Mouse (Mus musculus) megakaryocyte-erythroid progenitor cell, adult 5-6 weeks (primary cell): ENCODE measurements around the gene Cmtm4. TPM values are rescaled to one million over a fixed set of nuclear protein-coding genes. Genes with fewer than 3 reads are reported as not detected.
"Not testable (repeated sequence)": the region's sequence is repeated elsewhere in the genome, so short reads cannot be mapped to it uniquely, and the experiment has no call there.

ENCODE experiments used
- ATAC-seq: replicated peaks from 2 replicates; pipeline ENCODE4 v1.8.0; 2016; ENCODE audit warnings: mild to moderate bottlenecking, inconsistent platforms; ENCODE audit not compliant: severe bottlenecking, poor library complexity, low FRiP score, low TSS enrichment
- total RNA-seq, 2 experiments: library from RNA; stranded (forward) in 1 of 2; stranded (reverse) in 1 of 2; fragments of 200-1000, 215-1000 nt in 1 of 2; fragments of >200 nt in 1 of 2; fragmentation: Nextera tagmentation in 1 of 2; gene quantifications; 2 replicates each; pipeline ENCODE4 v1.2.3; 2014 to 2017

Cmtm4 gene
- total RNA-seq, 2 experiments from 2014 or later = 1.2 to 1.7 TPM

DNA sequence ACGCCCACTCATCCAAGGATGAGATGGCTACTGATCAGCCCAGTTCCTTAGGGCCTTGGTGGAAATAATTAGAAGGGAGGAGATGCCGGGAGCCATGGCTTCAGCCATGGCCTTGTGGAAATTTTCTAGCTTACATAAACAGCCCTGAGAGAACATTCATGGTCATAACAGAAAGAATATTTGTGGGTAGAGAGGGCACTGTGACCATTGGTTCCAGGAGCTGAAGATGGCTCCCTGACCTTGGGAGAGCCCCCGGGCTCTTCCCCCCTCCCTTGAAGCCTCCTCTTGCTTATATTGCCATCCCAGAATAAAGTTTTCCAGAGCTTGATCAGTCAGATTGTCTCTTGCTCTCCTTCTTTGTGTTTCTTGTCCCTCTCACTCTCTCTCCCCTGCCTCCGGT, 93.1 kb downstream of the Cmtm4 start:
- not testable (repeated sequence) for ATAC-seq

DNA sequence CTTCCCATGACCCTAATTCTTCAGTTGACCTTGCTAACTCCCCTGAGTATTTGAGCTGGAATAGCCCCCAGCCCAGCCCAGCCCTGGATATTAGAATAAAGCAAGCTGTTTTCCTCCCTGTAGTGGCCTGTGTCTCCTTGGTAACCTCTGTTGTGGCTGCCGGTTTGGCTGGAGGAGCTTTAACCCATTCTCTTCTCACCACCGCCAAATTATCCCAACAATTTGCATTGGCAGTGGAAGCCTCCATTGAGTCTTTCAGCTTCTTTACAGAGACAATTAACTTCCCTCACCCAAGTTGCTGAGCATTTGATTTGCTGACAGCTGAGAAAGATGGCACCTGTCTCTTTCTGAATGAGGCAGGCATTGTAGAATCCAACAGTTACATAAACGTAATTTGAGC, 94.0 kb downstream of the Cmtm4 start:
- not testable (repeated sequence) for ATAC-seq

Other genes starting within 250 kb of the Cmtm4 start
- gene Bean1, start 225.4 kb downstream of the Cmtm4 start, total RNA-seq (2014; fragmentation: Nextera tagmentation) = not detected in 2 replicates
- gene Bean1, start 225.4 kb downstream of the Cmtm4 start, total RNA-seq (2017) = not detected in 2 replicates
- 9.5 and 30.7 TPM in 2 replicates for gene Tk2, start 147.2 kb downstream of the Cmtm4 start, total RNA-seq (2014; fragmentation: Nextera tagmentation)
- gene Tk2, start 147.2 kb downstream of the Cmtm4 start, total RNA-seq (2017) = 12.4 and 14.5 TPM in 2 replicates
- 37.3 and 45.8 TPM in 2 replicates for gene Cklf, start 144.9 kb downstream of the Cmtm4 start, total RNA-seq (2014; fragmentation: Nextera tagmentation)
- 7.6 and 14.6 TPM in 2 replicates for gene Cklf, start 144.9 kb downstream of the Cmtm4 start, total RNA-seq (2017)
- not detected in 2 replicates for gene Cmtm2a, start 102.6 kb downstream of the Cmtm4 start, total RNA-seq (2014; fragmentation: Nextera tagmentation)
- gene Cmtm2a, start 102.6 kb downstream of the Cmtm4 start, total RNA-seq (2017) = not detected in 2 replicates
- gene Gm45711, start 85.7 kb downstream of the Cmtm4 start, total RNA-seq (2014; fragmentation: Nextera tagmentation) = not detected in 2 replicates
- not detected in 2 replicates for gene Gm45711, start 85.7 kb downstream of the Cmtm4 start, total RNA-seq (2017)
- gene Cmtm1, start 85.7 kb downstream of the Cmtm4 start, total RNA-seq (2014; fragmentation: Nextera tagmentation) = not detected in 2 replicates
- not detected in 2 replicates for gene Cmtm1, start 85.7 kb downstream of the Cmtm4 start, total RNA-seq (2017)
- gene Gm11020, start 74.2 kb downstream of the Cmtm4 start, total RNA-seq (2014; fragmentation: Nextera tagmentation) = not detected in 2 replicates
- not detected in 2 replicates for gene Gm11020, start 74.2 kb downstream of the Cmtm4 start, total RNA-seq (2017)
- not detected in 2 replicates for gene Cmtm2b, start 73.6 kb downstream of the Cmtm4 start, total RNA-seq (2014; fragmentation: Nextera tagmentation)
- not detected in 2 replicates for gene Cmtm2b, start 73.6 kb downstream of the Cmtm4 start, total RNA-seq (2017)
- 4.9 and 5.8 TPM in 2 replicates for gene Cmtm3, start 56.4 kb downstream of the Cmtm4 start, total RNA-seq (2014; fragmentation: Nextera tagmentation)
- 1.4 and 7.3 TPM in 2 replicates for gene Cmtm3, start 56.4 kb downstream of the Cmtm4 start, total RNA-seq (2017)
- gene Dync1li2, start 47.2 kb upstream of the Cmtm4 start, total RNA-seq (2014; fragmentation: Nextera tagmentation) = 25.5 and 35.1 TPM in 2 replicates
- 53.1 and 61.4 TPM in 2 replicates for gene Dync1li2, start 47.2 kb upstream of the Cmtm4 start, total RNA-seq (2017)
- not detected in 2 replicates for gene Terb1, start 114.1 kb upstream of the Cmtm4 start, total RNA-seq (2014; fragmentation: Nextera tagmentation)
- gene Terb1, start 114.1 kb upstream of the Cmtm4 start, total RNA-seq (2017) = not detected in 2 replicates
- 83.2 and 84.8 TPM in 2 replicates for gene Nae1, start 138.8 kb upstream of the Cmtm4 start, total RNA-seq (2014; fragmentation: Nextera tagmentation)
- gene Nae1, start 138.8 kb upstream of the Cmtm4 start, total RNA-seq (2017) = 172 and 193 TPM in 2 replicates
- 1.8 TPM in 1 of 2 replicates, not detected in the other for gene Car7, start 138.9 kb upstream of the Cmtm4 start, total RNA-seq (2014; fragmentation: Nextera tagmentation)
- gene Car7, start 138.9 kb upstream of the Cmtm4 start, total RNA-seq (2017) = 3.6 TPM in 1 of 2 replicates, not detected in the other
- gene Pdp2, start 195.6 kb upstream of the Cmtm4 start, total RNA-seq (2014; fragmentation: Nextera tagmentation) = 8.6 and 9.5 TPM in 2 replicates
- gene Pdp2, start 195.6 kb upstream of the Cmtm4 start, total RNA-seq (2017) = 10.2 and 10.4 TPM in 2 replicates
- gene Cdh16, start 228.6 kb upstream of the Cmtm4 start, total RNA-seq (2014; fragmentation: Nextera tagmentation) = not detected in 2 replicates
- gene Cdh16, start 228.6 kb upstream of the Cmtm4 start, total RNA-seq (2017) = not detected in 2 replicates
- 1.1 TPM in 1 of 2 replicates, not detected in the other for gene Rrad, start 235.5 kb upstream of the Cmtm4 start, total RNA-seq (2014; fragmentation: Nextera tagmentation)
- gene Rrad, start 235.5 kb upstream of the Cmtm4 start, total RNA-seq (2017) = 0.19 and 0.94 TPM in 2 replicates
- gene Ciao2b, start 246.2 kb upstream of the Cmtm4 start, total RNA-seq (2014; fragmentation: Nextera tagmentation) = 51.5 and 66.1 TPM in 2 replicates
- 26.4 and 27.7 TPM in 2 replicates for gene Ciao2b, start 246.2 kb upstream of the Cmtm4 start, total RNA-seq (2017)